Mouse (Mus musculus) thymus, adult 2 months (tissue): ENCODE results near the gene Fbxw9.

Experiments used
- CTCF ChIP-seq: fragments of 200-500 bp; IDR thresholded peaks from 2 replicates; pipeline ENCODE4 v1.5.1; 2012; ENCODE audit warnings: mild to moderate bottlenecking, control low read depth, low read length, moderate library complexity, borderline replicate concordance; ENCODE audit not compliant: control insufficient read depth, poor library complexity, insufficient read depth; ENCODE audit errors: extremely low read depth
- POLR2A ChIP-seq: fragments of 200-500 bp; IDR thresholded peaks from 2 replicates; pipeline ENCODE4 v1.6.1; 2012; ENCODE audit warnings: mild to moderate bottlenecking, low read length, control low read depth, moderate library complexity; ENCODE audit not compliant: control insufficient read depth, poor library complexity, insufficient read depth; ENCODE audit errors: extremely low read depth

- no peak for TF ChIP-seq CTCF
- TF ChIP-seq POLR2A = no peak
These were observed 25.1 kb upstream of the Fbxw9 start for GRCm38 (mm10) chr8:85034764-85035163.
